Mouse (Mus musculus): ENCODE results near the gene Prickle4.
A peak's percentile ranks its signal among the peaks of the same experiment; 100 is the strongest.

- TF ChIP-seq POLR2A (IDR thresholded peaks at IDR 0.05; ENCODE audit: control insufficient read depth, low read depth, low read length), result no peak
- peak; percentile 51; the same call in 1 of the 2 replicates for TF ChIP-seq CTCF (IDR thresholded peaks at IDR 0.05; ENCODE audit: control insufficient read depth, insufficient read depth, insufficient replicate concordance, low read depth, low read length)
Observed at GRCm38 (mm10) chr17:47742991-47743734, 48.6 kb upstream of the Prickle4 start.

All from testis, adult 2 months (tissue).